Mouse (Mus musculus): ENCODE results near the gene Maml2. TPM values are rescaled to one million over a fixed set of nuclear protein-coding genes. Genes with fewer than 3 reads are reported as not detected.

Maml2 gene
- polyA plus RNA-seq, 1 experiment from 2014 or later: 4.3 TPM

DNA sequence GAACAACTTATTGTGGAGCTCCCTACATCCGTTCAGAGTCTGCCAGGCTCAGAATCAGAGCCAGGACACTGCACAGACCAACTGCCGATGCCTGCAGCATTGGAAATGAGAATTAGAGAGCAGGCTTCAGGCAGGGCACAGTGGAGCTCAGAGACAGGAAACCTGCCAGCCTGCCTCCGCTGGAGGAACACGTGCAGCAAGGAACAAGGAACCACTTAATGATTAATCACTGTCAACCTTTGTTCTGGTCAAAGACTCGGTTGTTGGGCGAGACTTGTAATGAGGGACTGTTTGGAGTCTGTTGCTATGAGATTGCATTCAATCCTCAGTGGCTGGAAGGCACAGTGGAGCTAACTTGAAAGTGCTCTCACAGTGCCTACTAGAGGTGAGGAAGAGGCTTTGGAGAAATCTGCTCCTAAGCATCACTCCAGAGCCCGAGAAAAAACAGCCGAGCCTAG lies 383.9 kb downstream of the Maml2 start:
- DNase-seq (ENCODE audit: low spot score): peak; percentile 79
- 0 out of 2 replicates have a peak overlapping the region, but pooled peaks have one; percentile 8 for H3K4me2 ChIP-seq (replicated peaks; ENCODE audit: low read depth)
- TF ChIP-seq EP300 (optimal IDR thresholded peaks at IDR 0.05): no peak
- TF ChIP-seq CTCF (IDR thresholded peaks at IDR 0.05; ENCODE audit: low read depth): peak; percentile 81
- H3K27ac ChIP-seq (replicated peaks): peak overlapping the region; percentile 70
- H3K27me3 ChIP-seq (ENCODE audit: control insufficient read depth, insufficient read depth, low read length): no peaks in the 10 kb centered on the region
- ATAC-seq (ENCODE audit: low FRiP score, low TSS enrichment): peak; percentile 99
- no peaks in the 10 kb centered on the region for H3K4me1 ChIP-seq (replicated peaks; ENCODE audit: control insufficient read depth, insufficient read depth)
- H3K9ac ChIP-seq (ENCODE audit: low read length): no peak overlapping the region
- H3K36me3 ChIP-seq (ENCODE audit: control insufficient read depth, insufficient read depth, low read length): no peaks in the 10 kb centered on the region
- WGBS: 10% methylated on average over 8 of the region's 8 CpGs
- H3K9me3 ChIP-seq (ENCODE audit: control insufficient read depth, low read length): no peaks in the 10 kb centered on the region
- no peak overlapping the region for H3K4me3 ChIP-seq (ENCODE audit: low read depth, low read length)

DNA sequence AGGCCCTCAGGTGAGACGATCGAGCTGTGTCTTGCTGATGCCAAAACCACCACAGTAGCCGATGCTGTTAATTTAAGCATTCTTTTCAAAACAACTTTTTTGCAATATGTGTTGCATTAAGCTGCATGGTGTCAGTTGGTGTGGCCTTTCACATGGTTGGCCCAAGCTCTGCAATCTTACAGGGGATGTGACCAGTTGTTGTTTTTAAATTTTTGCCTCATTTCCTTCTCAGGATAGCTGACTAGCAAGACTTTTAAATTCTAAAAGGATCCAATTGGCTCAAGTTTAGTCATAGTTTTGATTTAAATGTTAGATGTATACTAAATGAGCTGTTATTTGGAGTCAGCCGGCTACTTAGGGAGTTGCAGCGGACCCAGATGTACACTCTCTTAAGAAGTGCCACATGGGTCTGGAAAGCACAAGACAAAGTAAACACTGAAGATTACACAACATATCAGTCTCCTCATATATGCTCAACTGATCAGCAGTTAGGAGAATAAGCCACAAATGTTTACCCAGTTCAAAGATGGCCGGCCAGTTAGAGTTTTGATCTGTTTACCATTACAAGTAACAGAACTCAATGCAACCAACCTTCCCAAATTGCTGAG lies 386.7 kb downstream of the Maml2 start:
- no peaks in the 10 kb centered on the region for H3K36me3 ChIP-seq (ENCODE audit: control insufficient read depth, insufficient read depth, low read length)
- no peak for TF ChIP-seq EP300 (optimal IDR thresholded peaks at IDR 0.05)
- TF ChIP-seq CTCF (IDR thresholded peaks at IDR 0.05; ENCODE audit: low read depth): no peak
- H3K27me3 ChIP-seq (ENCODE audit: control insufficient read depth, insufficient read depth, low read length): no peaks in the 10 kb centered on the region
- no peak overlapping the region for H3K9ac ChIP-seq (ENCODE audit: low read length)
- no peak for ATAC-seq (ENCODE audit: low FRiP score, low TSS enrichment)
- H3K4me2 ChIP-seq (replicated peaks; ENCODE audit: low read depth): no peak overlapping the region
- no peaks in the 10 kb centered on the region for H3K9me3 ChIP-seq (ENCODE audit: control insufficient read depth, low read length)
- no peak overlapping the region for H3K4me3 ChIP-seq (ENCODE audit: low read depth, low read length)
- WGBS: 68% methylated on average over 6 of the region's 6 CpGs
- H3K27ac ChIP-seq (replicated peaks): no peak overlapping the region
- DNase-seq (ENCODE audit: low spot score): no peak
- H3K4me1 ChIP-seq (replicated peaks; ENCODE audit: control insufficient read depth, insufficient read depth): no peaks in the 10 kb centered on the region

DNA sequence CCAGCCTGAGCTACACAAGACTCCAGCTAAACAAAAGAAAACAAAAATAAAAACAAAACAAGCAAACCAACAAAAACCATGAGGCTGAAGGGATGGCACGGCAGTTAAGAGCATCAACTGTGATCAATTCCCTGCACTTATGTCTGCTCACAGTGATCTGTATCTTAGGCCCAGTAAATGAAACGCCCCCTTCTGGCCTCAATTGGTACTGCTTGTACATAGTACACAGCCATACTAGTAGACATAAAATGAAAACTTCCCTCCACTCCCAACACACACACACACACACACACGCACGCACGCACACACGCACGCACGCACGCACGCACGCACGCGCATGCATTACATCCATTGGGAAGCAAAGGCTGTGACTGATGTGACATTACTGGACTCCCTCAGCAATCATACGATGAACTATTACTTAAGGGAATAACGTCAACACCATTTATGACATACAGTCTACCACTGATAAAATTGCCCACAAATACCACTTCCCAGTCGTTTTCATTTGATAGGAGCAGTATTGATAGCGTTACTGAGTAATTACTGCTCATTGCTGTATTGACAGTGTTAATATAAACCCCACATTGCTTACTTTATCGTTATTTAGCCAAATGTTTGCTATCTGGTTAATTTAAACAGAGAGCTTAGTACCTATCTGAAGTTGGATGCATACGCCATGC lies 389.4 kb downstream of the Maml2 start:
- 75% methylated on average over 19 of the region's 19 CpGs for WGBS
- Histone ChIP-seq H3K4me2 (replicated peaks; ENCODE audit: low read depth) (no peak overlapping the region), H3K4me1 (replicated peaks; ENCODE audit: control insufficient read depth, insufficient read depth) (no peaks in the 10 kb centered on the region), H3K9me3 (ENCODE audit: control insufficient read depth, low read length) (no peaks in the 10 kb centered on the region), H3K27me3 (ENCODE audit: control insufficient read depth, insufficient read depth, low read length) (no peaks in the 10 kb centered on the region), H3K27ac (replicated peaks) (no peak overlapping the region), H3K36me3 (ENCODE audit: control insufficient read depth, insufficient read depth, low read length) (no peaks in the 10 kb centered on the region), H3K4me3 (ENCODE audit: low read depth, low read length) (no peak overlapping the region), H3K9ac (ENCODE audit: low read length) (no peak overlapping the region)
- ATAC-seq (ENCODE audit: low FRiP score, low TSS enrichment) (no peak), DNase-seq (ENCODE audit: low spot score) (peak; percentile 23)
- TF ChIP-seq EP300 (optimal IDR thresholded peaks at IDR 0.05) (no peak), CTCF (IDR thresholded peaks at IDR 0.05; ENCODE audit: low read depth) (peak; percentile 66)

DNA sequence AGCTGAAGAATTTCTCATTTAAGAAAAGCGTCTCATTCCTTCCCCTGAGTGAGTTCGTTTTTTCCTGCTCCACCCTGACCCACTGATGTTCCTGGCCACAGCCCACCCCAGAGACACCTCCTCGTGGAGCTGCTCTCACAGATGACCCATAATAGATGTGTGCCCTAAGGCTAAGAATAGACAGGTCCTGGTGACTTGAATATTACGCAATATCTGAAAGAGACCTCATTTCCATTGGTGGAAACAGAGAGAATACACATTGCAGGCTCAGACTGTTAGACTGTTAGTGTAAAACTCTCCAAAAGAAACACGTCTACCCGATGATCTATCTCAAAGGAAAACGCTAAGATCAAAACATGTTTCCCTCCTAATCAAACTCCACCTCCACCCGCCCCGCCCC lies 391.2 kb downstream of the Maml2 start:
- WGBS: 54% methylated on average over 9 of the region's 9 CpGs

GRCm38 (mm10) chr9:13690321-13690720 lies 392.6 kb downstream of the Maml2 start:
- Histone ChIP-seq H3K9ac (ENCODE audit: low read length) (no peak overlapping the region), H3K27me3 (ENCODE audit: control insufficient read depth, insufficient read depth, low read length) (no peaks in the 10 kb centered on the region), H3K4me2 (replicated peaks; ENCODE audit: low read depth) (0 out of 2 replicates have a peak overlapping the region, but pooled peaks have one; percentile 15), H3K4me3 (ENCODE audit: low read depth, low read length) (no peak overlapping the region), H3K36me3 (ENCODE audit: control insufficient read depth, insufficient read depth, low read length) (no peaks in the 10 kb centered on the region), H3K4me1 (replicated peaks; ENCODE audit: control insufficient read depth, insufficient read depth) (no peaks in the 10 kb centered on the region), H3K9me3 (ENCODE audit: control insufficient read depth, low read length) (no peaks in the 10 kb centered on the region), H3K27ac (replicated peaks) (no peak overlapping the region)
- WGBS: 25% methylated on average over 8 of the region's 8 CpGs
- ATAC-seq (ENCODE audit: low FRiP score, low TSS enrichment) (no peak), DNase-seq (ENCODE audit: low spot score) (no peak)
- no peak for TF ChIP-seq EP300 (optimal IDR thresholded peaks at IDR 0.05)
- TF ChIP-seq CTCF (IDR thresholded peaks at IDR 0.05; ENCODE audit: low read depth): no peak

More for the DNA sequence above, 391.2 kb downstream of the Maml2 start:
- Histone ChIP-seq H3K27ac (replicated peaks) (no peak overlapping the region), H3K9ac (ENCODE audit: low read length) (no peak overlapping the region), H3K36me3 (ENCODE audit: control insufficient read depth, insufficient read depth, low read length) (no peaks in the 10 kb centered on the region), H3K27me3 (ENCODE audit: control insufficient read depth, insufficient read depth, low read length) (no peaks in the 10 kb centered on the region), H3K4me3 (ENCODE audit: low read depth, low read length) (no peak overlapping the region), H3K9me3 (ENCODE audit: control insufficient read depth, low read length) (no peaks in the 10 kb centered on the region), H3K4me2 (replicated peaks; ENCODE audit: low read depth) (no peak overlapping the region), H3K4me1 (replicated peaks; ENCODE audit: control insufficient read depth, insufficient read depth) (no peaks in the 10 kb centered on the region)
- ATAC-seq (ENCODE audit: low FRiP score, low TSS enrichment): no peak
- DNase-seq (ENCODE audit: low spot score): no peak
- TF ChIP-seq CTCF (IDR thresholded peaks at IDR 0.05; ENCODE audit: low read depth) (no peak), EP300 (optimal IDR thresholded peaks at IDR 0.05) (no peak)

All from stomach, postnatal 0 days (tissue).